ENCODE assay signal across 13 mouse cellular contexts in the genomic region with DNA sequence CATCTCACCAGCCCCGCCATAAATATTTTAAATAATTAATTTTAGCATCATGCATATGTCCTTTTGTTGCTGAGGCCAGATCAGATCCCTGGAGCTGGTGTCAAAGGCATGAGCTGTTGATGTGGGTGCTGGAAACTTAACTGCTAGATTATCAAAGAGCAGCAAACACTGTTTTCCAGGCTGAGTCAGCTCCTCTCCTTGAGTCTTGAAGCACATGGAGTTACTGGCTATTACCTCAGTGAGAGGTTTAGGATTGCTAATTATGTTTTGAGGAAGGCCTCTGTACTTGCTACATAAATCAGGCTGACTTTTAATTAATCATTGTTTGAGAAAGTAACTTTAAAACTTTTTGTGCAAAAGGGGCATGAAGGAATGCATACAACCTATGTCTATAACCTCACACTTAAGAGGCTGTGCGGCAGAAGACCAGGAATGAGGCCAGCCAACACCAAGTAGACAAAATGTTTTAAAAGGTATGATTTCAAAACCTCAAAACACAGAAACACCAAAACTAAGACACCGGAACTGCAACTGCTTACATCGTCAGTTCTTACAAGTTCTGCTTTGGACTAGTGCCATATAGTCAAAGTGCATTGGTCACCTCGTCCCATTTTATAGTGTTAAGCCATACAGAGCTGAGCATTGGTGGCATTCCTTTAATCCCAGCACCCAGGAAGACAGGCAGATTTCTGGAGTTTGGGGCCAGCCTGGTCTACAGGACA. TPM values are rescaled to one million over a fixed set of nuclear protein-coding genes. Genes with fewer than 3 reads are reported as not detected.
DNase-seq lines count a peak whose midpoint lies in the region; ATAC-seq and TF ChIP-seq lines count a peak whose summit lies in the region.
"Had no signal": no experiment of that assay in that cellular context is flagged by ENCODE, and none has a peak within 500 bp of the region (broad histone marks: within the 10 kb centered on the region; RNA-seq: fewer than 3 reads in every experiment).

No protein-coding gene starts in this region.

- no peak overlapping the region for H3K27ac ChIP-seq in lung, embryonic 14.5 days (ENCODE audit: low read depth)
- H3K27ac ChIP-seq in lung, postnatal 0 days (ENCODE audit: low read length) = no peak overlapping the region
- peak overlapping the region; percentile 94 for H3K27ac ChIP-seq in bone marrow macrophage, adult 2 months (ENCODE audit: insufficient read depth, low read depth, low read length)
- H3K27ac ChIP-seq in cerebellum, adult 2 months (ENCODE audit: insufficient read depth, low read length) = no peak overlapping the region
- H3K27ac ChIP-seq: forebrain, embryonic 15.5 days; intestine, embryonic 15.5 days; limb, embryonic 12.5 days; midbrain, embryonic 13.5 days had no signal

- no peak for TF ChIP-seq CTCF in lung, embryonic 14.5 days (IDR thresholded peaks at IDR 0.05; ENCODE audit: low read depth)
- TF ChIP-seq CTCF in lung, postnatal 0 days (IDR thresholded peaks at IDR 0.05) = no peak
- no peak for TF ChIP-seq CTCF in bone marrow macrophage, adult 2 months (IDR thresholded peaks at IDR 0.05; ENCODE audit: low read depth, low read length)
- no peak for TF ChIP-seq CTCF in cerebellum, adult 2 months (IDR thresholded peaks at IDR 0.05; ENCODE audit: borderline replicate concordance, insufficient read depth, low read depth, low read length)

- H3K4me2 ChIP-seq in lung, embryonic 14.5 days = no peak overlapping the region
- no peak overlapping the region for H3K4me2 ChIP-seq in lung, postnatal 0 days (replicated peaks; ENCODE audit: low read depth, low read length)
- H3K4me2 ChIP-seq: forebrain, embryonic 15.5 days; intestine, embryonic 15.5 days; limb, embryonic 12.5 days; midbrain, embryonic 13.5 days had no signal

- no peak overlapping the region for H3K9ac ChIP-seq in lung, embryonic 14.5 days
- no peak overlapping the region for H3K9ac ChIP-seq in lung, postnatal 0 days (replicated peaks; ENCODE audit: low read depth)
- H3K9ac ChIP-seq: forebrain, embryonic 15.5 days; intestine, embryonic 15.5 days; limb, embryonic 12.5 days; midbrain, embryonic 13.5 days had no signal

- 65% methylated on average over 5 of the region's 5 CpGs for WGBS in lung, embryonic 14.5 days
- WGBS in lung, postnatal 0 days = 41% methylated on average over 5 of the region's 5 CpGs
- 64% methylated on average over 5 of the region's 5 CpGs for WGBS in cerebellum, adult 2 months

- H3K4me1 ChIP-seq in lung, embryonic 14.5 days (ENCODE audit: insufficient read depth) = peaks cover 12% of the 10 kb centered on the region; the same call in 1 of the 2 replicates
- H3K4me1 ChIP-seq in lung, postnatal 0 days (ENCODE audit: insufficient read depth, low read depth, low read length) = peaks cover 18% of the 10 kb centered on the region
- peaks cover 35% of the 10 kb centered on the region for H3K4me1 ChIP-seq in bone marrow macrophage, adult 2 months (ENCODE audit: control insufficient read depth, insufficient read depth, low read length)
- no peaks in the 10 kb centered on the region for H3K4me1 ChIP-seq in cerebellum, adult 2 months (ENCODE audit: control insufficient read depth, insufficient read depth, low read length)

- no peak for ATAC-seq in lung, embryonic 14.5 days (ENCODE audit: insufficient read depth)
- no peak for ATAC-seq in lung, postnatal 0 days
- ATAC-seq in activated CD4-positive, CD25-positive, alpha-beta regulatory T cell, adult 4 months = no peak
- ATAC-seq: forebrain, embryonic 15.5 days; intestine, embryonic 15.5 days; midbrain, embryonic 13.5 days had no signal

- peaks cover 62% of the 10 kb centered on the region for H3K36me3 ChIP-seq in lung, embryonic 14.5 days (ENCODE audit: insufficient read depth)
- no peaks in the 10 kb centered on the region for H3K36me3 ChIP-seq in lung, postnatal 0 days (ENCODE audit: insufficient read depth, low read length)

- no peaks in the 10 kb centered on the region for H3K9me3 ChIP-seq in lung, embryonic 14.5 days (ENCODE audit: low read depth, low read length)
- H3K9me3 ChIP-seq in lung, postnatal 0 days (ENCODE audit: low read length) = no peaks in the 10 kb centered on the region
- H3K9me3 ChIP-seq: forebrain, embryonic 15.5 days; intestine, embryonic 15.5 days; limb, embryonic 12.5 days; midbrain, embryonic 13.5 days had no signal

- no peak overlapping the region for H3K4me3 ChIP-seq in lung, embryonic 14.5 days (ENCODE audit: low read depth, low read length)
- no peak overlapping the region for H3K4me3 ChIP-seq in lung, postnatal 0 days (ENCODE audit: low read depth, low read length)
- peak overlapping the region; percentile 31 for H3K4me3 ChIP-seq in bone marrow macrophage, adult 2 months (ENCODE audit: insufficient read depth, low read length)
- no peak overlapping the region for H3K4me3 ChIP-seq in cerebellum, adult 2 months (replicated peaks; ENCODE audit: insufficient read depth, low read depth, low read length)
- H3K4me3 ChIP-seq: forebrain, embryonic 15.5 days; intestine, embryonic 15.5 days; limb, embryonic 12.5 days; midbrain, embryonic 13.5 days had no signal

- TF ChIP-seq POLR2A in bone marrow macrophage, adult 2 months (IDR thresholded peaks at IDR 0.05; ENCODE audit: borderline replicate concordance, low read depth, low read length) = no peak
- no peak for TF ChIP-seq POLR2A in cerebellum, adult 2 months (IDR thresholded peaks at IDR 0.05; ENCODE audit: borderline replicate concordance, insufficient read depth, low read length)

- no peak for TF ChIP-seq EP300 in lung, postnatal 0 days (IDR thresholded peaks at IDR 0.05)

- DNase-seq in lung, embryonic 14.5 days = peak; percentile 28
- no peak for DNase-seq in lung, postnatal 0 days (ENCODE audit: low spot score)
- peak; percentile 39 to 72 for DNase-seq in kidney, postnatal 36 days
- DNase-seq in cerebellum, adult 2 months = no peak
- no peak for DNase-seq in frontal cortex, adult 2 months (ENCODE audit: extremely low spot score in 1 of 2, low spot score in 1 of 2)
- DNase-seq: spleen, adult 18-20 months; thymus, postnatal 25 days had no signal

- no peaks in the 10 kb centered on the region for H3K27me3 ChIP-seq in lung, embryonic 14.5 days (ENCODE audit: insufficient read depth, low read length)
- H3K27me3 ChIP-seq in lung, postnatal 0 days (replicated peaks; ENCODE audit: insufficient read depth, low read length) = no peaks in the 10 kb centered on the region
- no peaks in the 10 kb centered on the region for H3K27me3 ChIP-seq in cerebellum, adult 2 months (ENCODE audit: control insufficient read depth, insufficient read depth, low read length)
- H3K27me3 ChIP-seq: forebrain, embryonic 15.5 days; intestine, embryonic 15.5 days; limb, embryonic 12.5 days; midbrain, embryonic 13.5 days had no signal

RNA-seq across cellular contexts. Expression of a gene that starts 5.9 kb away (rescaled TPM):
- 21.3 and 22.6 TPM in 2 replicates for polyA plus RNA-seq in lung, embryonic 14.5 days (2014; fragmentation: Nextera tagmentation; extraction: Ambion mirVana)
- 6.8 and 8.1 TPM in 2 replicates for polyA plus RNA-seq in lung, postnatal 0 days (2015; fragmentation: Nextera tagmentation; extraction: Ambion mirVana)
- 12.2 and 13.2 TPM in 2 replicates for polyA plus RNA-seq in bone marrow macrophage, adult 2 months (2012; ENCODE audit: insufficient read depth, insufficient read length, missing spikeins)
- 10 to 100 TPM in 1 of 2 experiments, 1 to 10 TPM in 1; 6.4 to 11.9 TPM for polyA plus RNA-seq in activated CD4-positive, CD25-positive, alpha-beta regulatory T cell, adult 4 months (2017; shearing (Covaris generic))
- polyA plus RNA-seq in cerebellum, adult 2 months (2012; rRNA removed) = 6.5 and 6.7 TPM in 2 replicates
- 5.9 and 6.0 TPM in 2 replicates for polyA plus RNA-seq in frontal cortex, adult 2 months (2012; rRNA removed)

RNA-seq across cellular contexts. Expression of a gene that starts 6.1 kb away (rescaled TPM):
- 135 and 139 TPM in 2 replicates for polyA plus RNA-seq in lung, embryonic 14.5 days (2014; fragmentation: Nextera tagmentation; extraction: Ambion mirVana)
- polyA plus RNA-seq in lung, postnatal 0 days (2015; fragmentation: Nextera tagmentation; extraction: Ambion mirVana) = 61.2 and 68.5 TPM in 2 replicates
- 867 and 1,049 TPM in 2 replicates for polyA plus RNA-seq in bone marrow macrophage, adult 2 months (2012; ENCODE audit: insufficient read depth, insufficient read length, missing spikeins)
- polyA plus RNA-seq in activated CD4-positive, CD25-positive, alpha-beta regulatory T cell, adult 4 months (2017; shearing (Covaris generic)) = 100 to 1,000 TPM in 1 of 2 experiments, 10 to 100 TPM in 1; 85.8 to 119 TPM
- polyA plus RNA-seq in cerebellum, adult 2 months (2012; rRNA removed) = 72.8 and 76.9 TPM in 2 replicates
- 74.7 and 83.1 TPM in 2 replicates for polyA plus RNA-seq in frontal cortex, adult 2 months (2012; rRNA removed)

Comparison
In these comparisons a context has a peak if more than half of its experiments do, and no peak if none do; other contexts are left out.
1. DNase-seq: peak in lung, embryonic 14.5 days (single experiment) and kidney, postnatal 36 days (2 of 2); none in lung, postnatal 0 days (single experiment), cerebellum, adult 2 months (0 of 2) and frontal cortex, adult 2 months (0 of 2).